Mouse (Mus musculus) thymus, adult 2 months (tissue): ENCODE measurements around the gene Traf3.

ENCODE experiments used
- CTCF ChIP-seq: fragments of 200-500 bp; IDR thresholded peaks from 2 replicates; pipeline ENCODE4 v1.5.1; 2012; ENCODE audit warnings: mild to moderate bottlenecking, control low read depth, low read length, moderate library complexity, borderline replicate concordance; ENCODE audit not compliant: control insufficient read depth, poor library complexity, insufficient read depth; ENCODE audit errors: extremely low read depth
- POLR2A ChIP-seq: fragments of 200-500 bp; IDR thresholded peaks from 2 replicates; pipeline ENCODE4 v1.6.1; 2012; ENCODE audit warnings: mild to moderate bottlenecking, low read length, control low read depth, moderate library complexity; ENCODE audit not compliant: control insufficient read depth, poor library complexity, insufficient read depth; ENCODE audit errors: extremely low read depth

DNA sequence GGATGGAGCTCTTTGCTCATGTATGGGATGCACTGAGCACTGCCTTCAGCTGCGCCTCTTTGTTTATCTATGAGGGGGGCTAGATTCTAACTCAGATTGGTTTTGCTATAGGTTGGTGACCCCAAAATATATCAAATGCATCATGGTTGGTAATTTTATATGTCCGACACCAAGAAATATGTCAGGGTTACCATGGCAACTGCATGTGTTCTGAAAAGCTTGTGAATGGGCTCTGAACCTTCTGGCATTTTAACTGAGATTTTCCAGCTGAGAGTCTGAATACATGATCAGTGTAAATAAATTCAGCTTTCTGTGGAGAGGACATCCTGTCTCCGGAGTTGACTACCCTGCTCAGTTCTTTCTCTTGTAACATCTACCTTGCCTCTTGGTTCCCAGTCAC, 37.8 kb downstream of the Traf3 start:
- TF ChIP-seq CTCF, result no peak
- TF ChIP-seq POLR2A, result no peak
